Mouse (Mus musculus): Measurements from ENCODE around the gene Mfsd4b3.

Mfsd4b3 gene

DNA sequence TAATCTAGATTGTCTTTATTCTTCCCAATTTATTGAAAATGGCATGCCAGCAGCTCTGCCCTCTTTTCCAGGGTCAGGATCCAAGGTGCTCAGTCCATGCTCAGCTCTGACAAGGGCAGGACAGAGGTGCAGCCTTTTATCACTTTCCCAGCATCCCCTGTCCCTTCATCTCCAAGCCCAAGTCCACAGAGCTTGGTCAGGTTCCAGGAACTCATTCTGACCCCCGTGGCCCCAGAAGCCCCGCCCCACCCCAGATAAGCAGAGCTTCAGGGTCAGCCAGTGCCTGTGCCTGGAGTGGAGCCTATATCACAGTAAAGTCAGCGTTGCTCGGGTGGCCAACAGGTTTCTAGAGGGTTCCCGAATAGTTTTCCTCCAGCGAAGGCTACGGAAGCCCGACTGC lies 35.4 kb downstream of the Mfsd4b3 start:
- WGBS: 79% methylated on average over 8 of the region's 8 CpGs

DNA sequence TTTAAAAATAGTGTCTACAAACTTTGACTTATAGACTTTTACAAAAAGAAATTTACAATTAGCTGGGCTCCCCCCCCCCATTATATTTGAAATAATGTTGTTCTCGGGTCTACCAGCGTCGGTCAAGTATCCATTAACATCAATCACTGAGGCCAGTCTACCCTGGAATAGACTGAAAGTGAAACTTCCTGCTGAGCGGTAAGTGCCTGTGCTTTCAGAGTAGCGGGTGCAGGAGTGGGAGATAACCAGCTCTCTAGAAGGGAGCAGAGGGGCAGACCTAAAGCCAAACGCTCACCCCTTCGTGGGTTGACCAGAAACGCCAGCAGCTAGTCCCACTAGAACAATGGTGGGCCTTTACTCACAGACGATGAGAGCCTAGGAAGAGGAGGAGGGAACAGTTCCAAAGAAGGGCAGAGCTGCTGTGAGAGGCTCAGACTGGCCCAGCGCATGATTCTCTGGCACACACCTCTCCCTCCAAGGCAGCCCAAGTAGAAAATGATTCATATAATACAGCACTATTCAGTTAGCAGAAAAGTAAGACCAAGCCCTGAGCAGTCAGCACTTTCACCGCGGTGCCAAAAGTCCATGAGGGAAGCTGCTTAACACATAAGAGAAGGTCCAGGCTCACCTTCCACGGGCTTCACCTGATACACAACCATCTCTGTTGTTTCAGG lies 51.0 kb downstream of the Mfsd4b3 start:
- 80% methylated on average over 13 of the region's 13 CpGs for WGBS

DNA sequence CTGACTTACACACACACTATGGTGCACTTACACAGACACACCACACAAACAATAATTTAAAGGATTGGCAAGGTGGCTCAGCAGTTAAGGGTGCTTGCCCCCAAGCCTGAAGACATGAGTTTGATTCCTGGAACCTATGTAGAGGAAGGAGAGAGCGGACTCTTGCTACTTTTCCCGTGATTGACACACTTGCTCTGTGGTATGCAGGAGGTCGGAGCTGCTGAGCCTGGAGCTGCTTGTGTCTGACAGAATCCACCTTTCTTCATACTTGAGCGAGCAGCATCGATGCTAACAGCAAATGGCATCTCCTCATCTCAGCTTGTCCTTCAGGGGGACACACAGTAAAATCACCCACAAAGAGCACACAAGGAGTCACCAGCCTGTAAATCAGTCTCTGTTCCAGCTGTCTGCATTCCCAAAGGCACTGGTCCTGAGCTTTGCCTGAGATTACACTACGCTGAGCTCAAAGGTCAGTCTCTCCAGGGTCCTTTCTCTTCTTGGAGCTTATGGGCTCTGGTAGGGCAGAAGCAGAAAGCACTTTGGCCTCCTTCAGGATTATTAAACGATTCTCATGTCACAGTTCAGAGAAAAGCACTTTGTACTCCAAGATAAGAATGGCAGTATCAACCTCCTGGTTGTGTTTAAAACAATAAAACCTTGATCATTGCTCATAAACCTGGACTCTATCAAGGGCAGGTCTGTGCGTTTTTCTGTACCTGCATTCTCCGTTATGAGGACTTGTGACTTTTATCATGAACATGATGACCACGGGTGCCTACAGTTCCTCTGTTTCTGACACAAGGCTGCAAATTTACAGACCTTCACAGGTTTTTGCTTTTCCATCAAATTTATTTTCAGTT lies 52.9 kb downstream of the Mfsd4b3 start:
- 89% methylated on average over 10 of the region's 10 CpGs for WGBS

DNA sequence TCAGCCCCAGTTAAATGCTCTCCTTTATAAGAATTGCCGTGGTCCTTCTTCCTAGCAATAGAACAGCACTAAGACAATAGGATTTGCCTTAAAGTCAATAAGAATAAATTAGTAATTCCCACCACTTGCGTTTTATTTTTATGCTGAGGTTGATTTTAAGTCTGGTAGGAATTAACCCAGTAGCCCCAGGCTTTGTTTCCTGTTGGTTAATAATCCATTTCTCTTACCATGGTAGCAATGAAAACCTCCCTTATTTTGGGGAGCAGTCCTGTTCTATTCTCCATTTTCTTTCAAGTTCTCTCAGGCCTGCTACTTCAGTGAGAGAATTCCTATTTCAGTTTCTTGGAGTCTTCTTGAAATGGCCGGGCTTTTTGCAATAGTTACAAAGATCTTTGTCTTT lies 55.8 kb downstream of the Mfsd4b3 start:
- 88% methylated on average over 3 of the region's 3 CpGs for WGBS

DNA sequence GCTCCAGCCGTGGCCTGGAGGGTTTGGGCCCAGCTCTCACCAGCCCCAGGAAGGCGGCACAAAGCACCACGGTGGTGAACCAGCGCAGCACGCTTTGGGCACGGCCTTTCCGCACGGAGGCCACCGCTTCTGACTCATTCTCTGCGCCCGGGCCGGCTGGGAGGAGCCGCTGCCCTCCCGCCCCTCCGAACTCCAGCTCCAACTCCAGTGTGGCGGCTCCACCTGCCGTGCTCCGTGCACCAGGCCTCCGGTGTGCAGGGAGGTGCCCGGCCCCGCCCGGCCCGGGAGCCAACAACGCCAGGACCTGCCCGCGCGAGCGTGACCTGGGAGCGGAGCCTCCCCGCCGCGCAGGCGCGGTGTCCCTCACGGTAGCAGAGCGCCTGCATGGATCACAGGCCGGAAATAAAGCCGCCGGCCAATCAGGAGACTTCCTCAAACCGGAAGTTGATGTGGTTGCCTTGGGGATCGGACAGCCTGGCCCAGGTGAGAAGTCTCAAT lies 61.0 kb downstream of the Mfsd4b3 start, which contains the start of gene Mfsd4b4:
Gene Mfsd4b4 (minus strand): TSS at position 365 of the 498 bp plus-strand sequence.
- 1% methylated on average over 41 of the region's 41 CpGs for WGBS

Measured in cerebral cortex, adult 2 months (tissue).